Mouse (Mus musculus) embryonic facial prominence, embryonic 12.5 days (tissue): ENCODE measurements at regions not wholly inside any gene's neighbourhood (a gene's known extent, or its start where the extent isn't known, plus 50 kb on each side); places are given as distances from the start of the nearest gene placed in this dataset.

Source experiments
- ATAC-seq: fragments of 200-750 bp; cut with Nextera tagmentation; 2 replicates; pipeline ENCODE4 v1.8.0; 2017; ENCODE audit not compliant: insufficient number of reproducible peaks, insufficient read depth, low FRiP score, low TSS enrichment
- H3K27ac ChIP-seq: fragments of 300-500 bp; sonication (generic); 2 replicates; pipeline ENCODE4 v1.5.1; 2016; ENCODE audit warnings: mild to moderate bottlenecking
- H3K27me3 ChIP-seq: fragments of 300-500 bp; sonication (generic); 2 replicates; pipeline ENCODE4 v1.6.1; 2016; ENCODE audit warnings: mild to moderate bottlenecking, moderate library complexity
- H3K36me3 ChIP-seq: fragments of 300-500 bp; sonication (generic); 2 replicates; pipeline ENCODE4 v1.6.1; 2016; ENCODE audit warnings: mild to moderate bottlenecking
- H3K4me1 ChIP-seq: fragments of 300-500 bp; sonication (generic); 2 replicates; pipeline ENCODE4 v1.6.1; 2016
- H3K4me2 ChIP-seq: fragments of 300-500 bp; sonication (generic); replicated peaks from 2 replicates; pipeline ENCODE4 v1.6.1; 2016; ENCODE audit warnings: mild to moderate bottlenecking, moderate library complexity
- H3K4me3 ChIP-seq: fragments of 300-500 bp; sonication (generic); 2 replicates; pipeline ENCODE4 v1.5.1; 2016; ENCODE audit warnings: mild to moderate bottlenecking
- H3K9ac ChIP-seq: fragments of 300-500 bp; sonication (generic); 2 replicates; pipeline ENCODE4 v1.6.1; 2016; ENCODE audit warnings: mild to moderate bottlenecking, moderate library complexity
- H3K9me3 ChIP-seq: fragments of 300-500 bp; sonication (generic); 2 replicates; pipeline ENCODE4 v1.6.1; 2016; ENCODE audit warnings: mild to moderate bottlenecking, moderate library complexity
- WGBS: fragments of 180-500 bp; shearing (Covaris S2); methylation state at CpG from one replicate; pipeline ENCODE4 v1.1.7; 2016; 5-methylcytosine and 5-hydroxymethylcytosine counted together

DNA sequence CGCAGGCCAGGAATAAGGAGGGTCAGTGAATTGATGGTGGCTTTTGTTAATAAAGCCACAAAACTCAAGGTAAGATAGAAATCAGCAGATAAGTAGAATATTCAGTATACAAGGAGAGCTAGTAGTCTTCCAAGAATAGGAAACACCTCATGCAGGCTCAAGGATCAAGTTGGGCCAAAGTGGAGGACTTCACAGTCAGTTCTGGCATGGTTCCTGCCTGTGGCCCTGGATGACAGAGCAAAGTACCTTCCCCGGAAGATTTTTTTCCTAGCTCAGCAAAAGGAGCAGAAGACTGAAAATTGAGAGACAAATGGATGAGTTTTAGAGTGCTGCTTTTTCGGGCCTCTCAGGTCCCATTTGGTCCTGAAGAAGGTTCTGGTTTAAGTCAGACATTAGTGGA, 420.9 kb upstream of the Htr2a start:
- Histone ChIP-seq H3K4me1 (no peaks in the 10 kb centered on the region), H3K27ac (no peak overlapping the region), H3K9me3 (no peaks in the 10 kb centered on the region), H3K9ac (no peak overlapping the region), H3K4me2 (no peak overlapping the region), H3K4me3 (no peak overlapping the region), H3K36me3 (no peaks in the 10 kb centered on the region), H3K27me3 (no peaks in the 10 kb centered on the region)
- WGBS: 78% methylated on average over 3 of the region's 3 CpGs
- ATAC-seq: no peak

DNA sequence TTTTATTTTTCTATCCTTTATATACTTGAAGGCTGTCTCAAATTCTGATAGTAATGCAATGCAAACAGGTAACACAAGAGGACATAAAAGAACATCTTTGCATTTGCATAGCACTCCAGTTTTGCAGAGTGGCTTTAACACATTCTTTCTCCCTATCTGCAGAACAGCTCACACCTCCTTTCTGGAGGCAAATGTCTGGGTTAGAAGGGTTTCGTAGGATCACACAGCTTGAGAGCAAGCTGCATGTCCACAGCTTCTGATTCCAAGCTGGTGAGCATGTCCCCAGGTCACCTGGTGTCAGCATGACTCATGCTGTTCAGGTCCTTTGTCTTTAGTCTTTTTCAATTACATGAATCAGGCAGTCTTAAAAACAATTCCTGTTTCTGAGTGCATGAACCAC, 418.5 kb upstream of the Htr2a start:
- no peak overlapping the region for H3K27ac ChIP-seq
- H3K9me3 ChIP-seq: no peaks in the 10 kb centered on the region
- ATAC-seq: no peak
- H3K4me1 ChIP-seq: no peaks in the 10 kb centered on the region
- no peaks in the 10 kb centered on the region for H3K27me3 ChIP-seq
- H3K4me2 ChIP-seq: no peak overlapping the region
- 63% methylated on average over 1 of the region's 1 CpGs for whole genome bisulfite sequencing
- H3K4me3 ChIP-seq: no peak overlapping the region
- no peak overlapping the region for H3K9ac ChIP-seq
- H3K36me3 ChIP-seq: no peaks in the 10 kb centered on the region

DNA sequence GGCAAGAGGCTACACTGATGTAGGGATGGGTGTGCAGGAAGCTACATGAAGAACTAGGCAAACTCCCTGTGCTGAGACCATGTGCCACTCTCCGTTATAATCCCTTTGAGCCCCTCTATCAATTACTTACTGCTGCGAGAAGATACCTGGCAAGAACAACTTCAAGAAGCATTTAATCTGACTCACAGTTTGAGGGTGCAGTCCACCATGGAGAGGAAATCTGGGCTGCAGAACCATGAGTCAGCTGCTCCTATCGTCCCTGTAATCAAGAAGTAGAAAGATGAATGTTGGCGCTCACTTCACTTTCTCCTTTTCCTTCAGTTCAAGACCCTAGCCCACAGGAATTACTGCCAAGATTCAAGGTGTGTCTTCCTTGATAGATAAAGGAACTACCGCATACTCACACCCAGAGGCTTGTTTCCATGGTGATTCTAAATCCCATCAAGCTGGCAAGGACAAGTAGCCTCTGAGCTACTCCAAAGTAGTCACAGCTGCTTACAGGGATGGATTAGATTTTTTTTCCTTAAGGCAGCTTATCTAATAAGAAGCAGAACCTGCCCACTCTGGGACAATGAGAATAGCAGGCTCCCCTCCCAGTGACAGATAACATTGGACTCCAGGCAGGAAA, 411.0 kb upstream of the Htr2a start:
- Histone ChIP-seq H3K4me1 (no peaks in the 10 kb centered on the region), H3K4me3 (no peak overlapping the region), H3K27me3 (no peaks in the 10 kb centered on the region), H3K9ac (no peak overlapping the region), H3K9me3 (no peaks in the 10 kb centered on the region), H3K4me2 (no peak overlapping the region), H3K27ac (no peak overlapping the region), H3K36me3 (no peaks in the 10 kb centered on the region)
- 72% methylated on average over 5 of the region's 5 CpGs for WGBS
- ATAC-seq: no peak

- Histone ChIP-seq H3K9me3 (no peaks in the 10 kb centered on the region), H3K36me3 (no peaks in the 10 kb centered on the region), H3K27ac (no peak overlapping the region), H3K4me2 (no peak overlapping the region), H3K9ac (no peak overlapping the region), H3K27me3 (no peaks in the 10 kb centered on the region), H3K4me1 (no peaks in the 10 kb centered on the region), H3K4me3 (no peak overlapping the region)
- WGBS: 68% methylated on average over 2 of the region's 2 CpGs
- no peak for ATAC-seq
These were observed 400.4 kb upstream of the Htr2a start for GRCm38 (mm10) chr14:74240212-74240611.

DNA sequence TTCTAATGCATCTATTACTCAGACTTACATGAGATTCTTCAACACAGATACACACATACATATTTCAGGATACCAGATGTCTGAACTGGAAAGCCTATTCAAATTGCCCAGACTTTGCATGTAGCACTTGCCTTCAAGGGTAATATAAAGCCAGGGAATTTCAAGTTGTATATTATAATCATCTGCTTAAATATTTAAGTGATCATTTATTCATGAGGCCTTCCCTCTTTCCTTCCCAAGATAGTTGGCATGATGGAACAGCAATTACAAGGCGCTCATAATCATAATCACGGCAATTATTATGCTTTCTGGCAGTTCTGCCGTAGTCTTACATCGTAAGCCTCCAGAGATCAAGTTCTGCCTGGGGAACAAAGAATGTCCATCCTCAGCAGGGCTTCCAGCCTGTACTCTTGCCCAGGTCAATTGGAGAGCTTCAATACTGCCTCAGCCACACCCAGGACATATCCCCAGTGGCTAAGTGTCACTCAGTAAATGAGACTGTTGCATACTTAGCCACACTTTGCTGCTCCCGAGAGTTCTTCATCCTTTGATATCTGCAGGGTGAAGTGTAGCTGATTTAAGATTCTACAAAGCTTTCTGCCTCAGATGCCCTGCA, 391.3 kb upstream of the Htr2a start:
- Histone ChIP-seq H3K4me2 (no peak overlapping the region), H3K9me3 (no peaks in the 10 kb centered on the region), H3K4me3 (no peak overlapping the region), H3K27ac (no peak overlapping the region), H3K9ac (no peak overlapping the region), H3K4me1 (no peaks in the 10 kb centered on the region), H3K36me3 (no peaks in the 10 kb centered on the region), H3K27me3 (no peaks in the 10 kb centered on the region)
- 87% methylated on average over 5 of the region's 5 CpGs for WGBS
- no peak for ATAC-seq

DNA sequence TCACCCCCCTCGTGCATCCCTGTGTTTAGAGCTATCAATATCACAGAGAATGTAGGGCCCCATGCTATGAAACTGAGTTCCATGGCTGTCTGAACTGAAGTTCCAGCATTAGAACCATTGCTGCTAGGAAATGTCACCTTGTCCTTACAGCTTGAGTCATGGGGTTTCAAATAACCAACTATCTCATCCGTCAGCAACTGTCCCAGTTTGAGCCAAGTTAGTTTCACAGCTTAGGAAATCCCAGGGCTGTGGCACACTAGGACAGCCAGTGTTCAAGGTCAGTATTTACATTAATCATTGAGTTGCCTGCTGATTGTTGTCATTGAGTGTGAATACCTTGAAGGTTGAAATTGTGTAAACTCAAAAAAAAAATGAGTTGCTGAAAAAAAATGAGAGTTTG, 390.6 kb upstream of the Htr2a start:
- no peak overlapping the region for H3K9ac ChIP-seq
- H3K9me3 ChIP-seq: no peaks in the 10 kb centered on the region
- no peaks in the 10 kb centered on the region for H3K27me3 ChIP-seq
- no peaks in the 10 kb centered on the region for H3K4me1 ChIP-seq
- WGBS: 76% methylated on average over 2 of the region's 2 CpGs
- H3K4me3 ChIP-seq: no peak overlapping the region
- no peak for ATAC-seq
- H3K27ac ChIP-seq: no peak overlapping the region
- no peak overlapping the region for H3K4me2 ChIP-seq
- H3K36me3 ChIP-seq: no peaks in the 10 kb centered on the region

- Histone ChIP-seq H3K36me3 (no peaks in the 10 kb centered on the region), H3K4me2 (no peak overlapping the region), H3K27ac (no peak overlapping the region), H3K9me3 (no peaks in the 10 kb centered on the region), H3K4me1 (no peaks in the 10 kb centered on the region), H3K27me3 (no peaks in the 10 kb centered on the region), H3K4me3 (no peak overlapping the region), H3K9ac (no peak overlapping the region)
- no peak for ATAC-seq
- 61% methylated on average over 10 of the region's 10 CpGs for WGBS
These were observed 388.2 kb upstream of the Htr2a start for GRCm38 (mm10) chr14:74252189-74253145.

GRCm38 (mm10) chr14:74255000-74255399, 385.6 kb upstream of the Htr2a start:
- no peak overlapping the region for H3K9ac ChIP-seq
- H3K4me1 ChIP-seq: no peaks in the 10 kb centered on the region
- H3K27me3 ChIP-seq: no peaks in the 10 kb centered on the region
- no peaks in the 10 kb centered on the region for H3K36me3 ChIP-seq
- no peak overlapping the region for H3K4me3 ChIP-seq
- H3K4me2 ChIP-seq: no peak overlapping the region
- no peak for ATAC-seq
- no peak overlapping the region for H3K27ac ChIP-seq
- no peaks in the 10 kb centered on the region for H3K9me3 ChIP-seq

- H3K9me3 ChIP-seq: no peaks in the 10 kb centered on the region
- H3K4me1 ChIP-seq: no peaks in the 10 kb centered on the region
- no peak overlapping the region for H3K27ac ChIP-seq
- ATAC-seq: no peak
- no peak overlapping the region for H3K9ac ChIP-seq
- H3K27me3 ChIP-seq: no peaks in the 10 kb centered on the region
- H3K36me3 ChIP-seq: no peaks in the 10 kb centered on the region
- no peak overlapping the region for H3K4me3 ChIP-seq
- no peak overlapping the region for H3K4me2 ChIP-seq
These were observed 381.2 kb upstream of the Htr2a start for GRCm38 (mm10) chr14:74259437-74259836.

DNA sequence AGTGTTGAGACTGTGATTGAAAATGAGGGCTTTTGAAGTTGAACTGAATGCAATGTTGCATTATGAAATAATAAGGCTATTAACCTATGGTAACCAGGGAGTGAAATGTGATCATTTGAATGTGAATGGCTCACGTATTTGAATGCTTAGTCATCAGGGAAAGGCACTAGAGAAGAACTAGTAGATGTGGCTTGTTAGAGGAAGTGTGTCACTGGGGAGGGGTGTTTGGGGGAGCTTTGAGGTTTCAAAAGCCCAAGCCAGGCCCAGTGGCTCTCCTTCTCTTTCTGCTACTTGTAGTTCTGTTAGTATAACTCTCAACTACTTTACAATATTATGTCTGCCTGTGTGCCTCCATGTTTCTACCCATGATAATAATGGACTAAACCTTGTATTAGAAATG, 373.6 kb upstream of the Htr2a start:
- H3K9me3 ChIP-seq: no peaks in the 10 kb centered on the region
- no peak overlapping the region for H3K9ac ChIP-seq
- ATAC-seq: no peak
- H3K4me2 ChIP-seq: no peak overlapping the region
- no peak overlapping the region for H3K27ac ChIP-seq
- no peaks in the 10 kb centered on the region for H3K4me1 ChIP-seq
- H3K36me3 ChIP-seq: no peaks in the 10 kb centered on the region
- H3K4me3 ChIP-seq: no peak overlapping the region
- WGBS: 56% methylated on average over 1 of the region's 1 CpGs
- no peaks in the 10 kb centered on the region for H3K27me3 ChIP-seq

DNA sequence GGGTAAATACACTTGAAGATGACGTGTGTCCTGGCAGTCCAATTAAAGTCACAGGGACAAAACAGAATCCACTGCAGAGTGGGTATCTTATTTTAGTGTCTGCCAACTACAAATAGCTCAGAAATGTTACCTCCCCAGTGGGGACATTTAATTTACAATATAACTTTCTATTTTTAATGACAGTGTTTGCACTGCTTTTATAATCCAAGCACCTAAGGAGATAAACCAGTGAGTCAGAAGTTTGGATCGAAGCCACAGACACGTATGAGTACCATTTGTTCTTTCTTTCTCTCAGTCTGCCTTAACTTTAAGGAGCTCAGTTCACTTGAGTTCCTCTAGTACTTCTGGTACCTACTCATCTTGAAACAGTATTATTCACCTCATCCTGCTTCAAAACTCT, 346.1 kb upstream of the Htr2a start:
- no peaks in the 10 kb centered on the region for H3K27me3 ChIP-seq
- WGBS: 86% methylated on average over 3 of the region's 3 CpGs
- H3K4me1 ChIP-seq: no peaks in the 10 kb centered on the region
- H3K9ac ChIP-seq: no peak overlapping the region
- no peaks in the 10 kb centered on the region for H3K9me3 ChIP-seq
- H3K4me2 ChIP-seq: no peak overlapping the region
- no peaks in the 10 kb centered on the region for H3K36me3 ChIP-seq
- no peak overlapping the region for H3K4me3 ChIP-seq
- H3K27ac ChIP-seq: no peak overlapping the region
- ATAC-seq: no peak

DNA sequence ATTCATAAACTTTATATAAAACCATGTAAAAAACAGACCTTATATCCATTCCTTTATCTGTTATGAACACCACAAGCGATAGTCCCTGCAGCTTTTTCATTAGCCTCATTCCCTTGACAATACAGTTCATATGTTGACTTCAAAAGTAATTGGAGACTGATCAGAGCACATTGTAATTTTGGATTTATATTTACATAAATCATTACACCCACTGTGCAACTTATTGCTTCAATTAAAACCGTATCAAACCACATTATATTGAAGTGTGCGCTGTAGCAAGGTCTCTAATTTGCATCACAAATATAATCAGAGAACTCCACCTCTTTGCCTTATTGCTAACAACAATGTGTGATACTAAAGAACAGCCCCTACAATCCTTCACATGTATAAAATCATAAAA, 336.2 kb upstream of the Htr2a start:
- Histone ChIP-seq H3K4me1 (no peaks in the 10 kb centered on the region), H3K27ac (no peak overlapping the region), H3K36me3 (no peaks in the 10 kb centered on the region), H3K9ac (no peak overlapping the region), H3K4me3 (no peak overlapping the region), H3K9me3 (no peaks in the 10 kb centered on the region), H3K27me3 (no peaks in the 10 kb centered on the region), H3K4me2 (no peak overlapping the region)
- WGBS: 79% methylated on average over 3 of the region's 3 CpGs
- ATAC-seq: no peak
